Mouse (Mus musculus): ENCODE measurements around the gene Anapc16. TPM values are rescaled to one million over a fixed set of nuclear protein-coding genes. Genes with fewer than 3 reads are reported as not detected.

The Anapc16 gene
- total and polyA plus RNA-seq, 3 experiments: 53.7 to 61.5 TPM; not detected in 1

DNA sequence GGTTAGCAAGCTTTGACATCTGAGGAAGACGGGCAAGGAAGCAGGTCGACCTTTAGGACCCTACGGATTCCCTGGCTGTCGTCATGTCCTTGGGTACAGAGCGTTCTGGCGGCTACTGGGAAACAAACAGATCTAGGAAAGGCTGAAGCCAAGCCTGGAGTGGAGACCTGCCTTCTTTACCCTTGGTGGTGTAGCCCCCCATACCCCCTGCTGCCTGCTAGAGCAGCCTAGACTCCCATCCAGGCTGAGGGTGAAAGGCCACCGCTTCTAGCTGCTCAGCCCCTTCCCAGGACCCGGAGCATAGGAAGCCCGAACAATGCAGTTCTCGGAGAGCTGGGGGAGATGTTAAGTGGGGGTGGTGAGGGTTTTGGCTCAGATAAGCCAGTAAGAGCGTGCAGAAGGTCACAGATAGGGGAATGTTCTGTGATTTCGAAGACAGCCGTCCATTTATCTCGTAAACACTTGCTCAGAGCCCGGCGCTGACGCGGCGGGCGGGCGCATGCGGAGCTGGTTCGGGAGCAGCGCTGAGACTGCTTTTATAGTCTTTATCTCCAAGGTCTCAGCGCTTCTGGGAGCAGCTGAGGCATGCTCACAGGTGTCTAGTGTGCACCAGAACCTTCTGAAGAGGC, 33.0 kb downstream of the Anapc16 start:
- Histone ChIP-seq H3K4me1 (ENCODE audit: control insufficient read depth in 1 of 2, insufficient read depth in 2 of 2, low read length in 2 of 2) (peaks cover 9 to 29% of the 10 kb centered on the region in 2 experiments), H3K27me3 (ENCODE audit: control insufficient read depth in 1 of 2, insufficient read depth in 2 of 2, low read length in 2 of 2) (peaks cover 0 to 2% of the 10 kb centered on the region in 2 experiments; a peak in 1 of 4 replicates)
- TF ChIP-seq ELF1 (IDR thresholded peaks at IDR 0.05; ENCODE audit: low read depth, low read length): no peak
- no peak for TF ChIP-seq MEF2A (IDR thresholded peaks at IDR 0.05; ENCODE audit: extremely low read depth, insufficient replicate concordance, low read depth, low read length, poor library complexity, severe bottlenecking)
- peak; percentile 33; the same call in 1 of the 2 replicates for TF ChIP-seq MAX (IDR thresholded peaks at IDR 0.05; ENCODE audit: low read length)
- peak; percentile 91 for TF ChIP-seq TCF12 (IDR thresholded peaks at IDR 0.05; ENCODE audit: low read depth, low read length)
- no peak for TF ChIP-seq ZMIZ1 (IDR thresholded peaks at IDR 0.05; ENCODE audit: low read depth, low read length)
- TF ChIP-seq GATA1 (IDR thresholded peaks at IDR 0.05; ENCODE audit: low read depth, low read length): peak; percentile 80
- no peak for TF ChIP-seq RAD21 (IDR thresholded peaks at IDR 0.05; ENCODE audit: low read depth, low read length)
- TF ChIP-seq MYB (IDR thresholded peaks at IDR 0.05; ENCODE audit: low read depth, low read length): no peak
- TF ChIP-seq MYC (IDR thresholded peaks at IDR 0.05; ENCODE audit: low read depth, low read length): 0 out of 2 replicates have a peak, but pooled peaks have one; percentile 44
- peak; percentile 76 for TF ChIP-seq NRF1 (IDR thresholded peaks at IDR 0.05; ENCODE audit: insufficient read depth, low read depth, low read length, poor library complexity, severe bottlenecking)
- peak; percentile 22; the same call in 1 of the 2 replicates for TF ChIP-seq MAZ (IDR thresholded peaks at IDR 0.05; ENCODE audit: low read depth, low read length)
- no peak for TF ChIP-seq E2F4 (IDR thresholded peaks at IDR 0.05; ENCODE audit: borderline replicate concordance, low read depth, low read length)
- TF ChIP-seq JUND (IDR thresholded peaks at IDR 0.05; ENCODE audit: low read depth, low read length): no peak
- no peak for TF ChIP-seq ZC3H11A (IDR thresholded peaks at IDR 0.05; ENCODE audit: low read depth, low read length)
- no peak for TF ChIP-seq USF1 (IDR thresholded peaks at IDR 0.05; ENCODE audit: low read depth, low read length)
- TF ChIP-seq POLR2A (IDR thresholded peaks at IDR 0.05; ENCODE audit: control insufficient read depth in 1 of 2, insufficient read depth in 1 of 2, low read depth in 1 of 2, low read length in 2 of 2, poor library complexity in 1 of 2): no peak
- peak; percentile 90; the same call in 1 of the 2 replicates for TF ChIP-seq UBTF (IDR thresholded peaks at IDR 0.05; ENCODE audit: borderline replicate concordance, insufficient read depth, low read depth, low read length)
- peak; percentile 63 for TF ChIP-seq MXI1 (IDR thresholded peaks at IDR 0.05; ENCODE audit: low read depth, low read length)
- no peak for TF ChIP-seq GABPA (IDR thresholded peaks at IDR 0.05; ENCODE audit: low read depth, low read length)
- no peak; the same call in 1 of the 2 replicates for TF ChIP-seq NELFE (IDR thresholded peaks at IDR 0.05; ENCODE audit: low read depth, low read length)
- peak; percentile 94 for TF ChIP-seq RCOR1 (IDR thresholded peaks at IDR 0.05; ENCODE audit: low read depth, low read length)
- peak; percentile 70 for TF ChIP-seq TAL1 (IDR thresholded peaks at IDR 0.05; ENCODE audit: low read length)
- TF ChIP-seq CTCF (IDR thresholded peaks at IDR 0.05 in 2 of 3, conservative IDR thresholded peaks at IDR 0.05 in 1 of 3; ENCODE audit: control insufficient read depth in 1 of 3, insufficient read depth in 1 of 3, low read depth in 2 of 3, low read length in 3 of 3, poor library complexity in 1 of 3, severe bottlenecking in 1 of 3): no peak
- TF ChIP-seq BHLHE40 (IDR thresholded peaks at IDR 0.05; ENCODE audit: borderline replicate concordance, low read depth, low read length): peak; percentile 91
- TF ChIP-seq MAFK (IDR thresholded peaks at IDR 0.05; ENCODE audit: borderline replicate concordance, low read depth, low read length): peak; percentile 22; the same call in 1 of the 2 replicates
- no peak for TF ChIP-seq CHD1 (IDR thresholded peaks at IDR 0.05; ENCODE audit: low read depth, low read length)
- no peak for TF ChIP-seq POLR2AphosphoS5 (IDR thresholded peaks at IDR 0.05; ENCODE audit: borderline replicate concordance, low read depth, low read length)
- TF ChIP-seq ZKSCAN1 (IDR thresholded peaks at IDR 0.05; ENCODE audit: low read depth, low read length): no peak
- TF ChIP-seq SMC3 (IDR thresholded peaks at IDR 0.05; ENCODE audit: low read depth, low read length): no peak
- no peak for TF ChIP-seq KAT2A (conservative IDR thresholded peaks at IDR 0.05; ENCODE audit: low read depth, low read length)
- TF ChIP-seq EP300 (IDR thresholded peaks at IDR 0.05; ENCODE audit: low read depth in 1 of 2, low read length in 2 of 2): peak; percentile 59 to 80; a peak in 2 of 4 replicates
- no peak for TF ChIP-seq POLR2AphosphoS2 (IDR thresholded peaks at IDR 0.05; ENCODE audit: low read length)
- peak; percentile 59 for TF ChIP-seq TBP (IDR thresholded peaks at IDR 0.05; ENCODE audit: low read depth, low read length)
- no peak for TF ChIP-seq ZNF384 (IDR thresholded peaks at IDR 0.05; ENCODE audit: low read depth, low read length)
- no peak for TF ChIP-seq USF2 (IDR thresholded peaks at IDR 0.05; ENCODE audit: borderline replicate concordance in 1 of 2, insufficient read depth in 1 of 2, low read depth in 1 of 2, low read length in 2 of 2)
- TF ChIP-seq CHD2 (IDR thresholded peaks at IDR 0.05; ENCODE audit: low read length): no peak

More for the DNA sequence above, 33.0 kb downstream of the Anapc16 start:
- Histone ChIP-seq H3K36me3 (ENCODE audit: control insufficient read depth in 1 of 2, insufficient read depth in 2 of 2, low read length in 2 of 2) (peaks cover 0 to 13% of the 10 kb centered on the region in 2 experiments; a peak in 2 of 4 replicates), H3K9ac (ENCODE audit: control insufficient read depth, low read depth, low read length, poor library complexity, severe bottlenecking) (no peak overlapping the region; the same call in 1 of the 2 replicates), H3K9me3 (replicated peaks; ENCODE audit: insufficient read depth, low read length) (no peaks in the 10 kb centered on the region), H3K27ac (ENCODE audit: control insufficient read depth, low read depth, low read length) (no peak overlapping the region), H3K4me3 (ENCODE audit: control insufficient read depth in 1 of 2, insufficient read depth in 1 of 2, low read depth in 2 of 2, low read length in 2 of 2) (peak overlapping the region; percentile 7 to 16; a peak in 2 of 4 replicates), H3K79me2 (ENCODE audit: control insufficient read depth, insufficient read depth, low read length, poor library complexity) (no peaks in the 10 kb centered on the region)
- DNase-seq (ENCODE audit: low read depth, low spot score): peak; percentile 80

Data from MEL (cell line).